Mouse (Mus musculus) neural tube, embryonic 11.5 days (tissue): Measurements from ENCODE around the gene Ube2e2. TPM values are rescaled to one million over a fixed set of nuclear protein-coding genes. Genes with fewer than 3 reads are reported as not detected.

Source experiments
- ATAC-seq: fragments of 200-750 bp; cut with Nextera tagmentation; 2 replicates; pipeline ENCODE4 v1.8.0; 2017; ENCODE audit warnings: moderate number of reproducible peaks, mild to moderate bottlenecking, moderate TSS enrichment, moderate library complexity; ENCODE audit not compliant: insufficient read depth, low FRiP score, low TSS enrichment
- DNase-seq: peaks from one replicate; pipeline ENCODE4 v3.0.0-alpha.2; 2015; ENCODE audit warnings: low spot score
- H3K27ac ChIP-seq: fragments of 300-500 bp; sonication (generic); 2 replicates; pipeline ENCODE4 v1.5.1; 2014; ENCODE audit warnings: low read depth, mild to moderate bottlenecking, low read length
- H3K27me3 ChIP-seq: fragments of 300-500 bp; sonication (generic); 2 replicates; pipeline ENCODE4 v1.6.1; 2014; ENCODE audit warnings: mild to moderate bottlenecking, low read length, mixed read lengths; ENCODE audit not compliant: control insufficient read depth, insufficient read depth
- H3K36me3 ChIP-seq: fragments of 300-500 bp; sonication (generic); 2 replicates; pipeline ENCODE4 v1.6.1; 2014; ENCODE audit warnings: mild to moderate bottlenecking, low read length, moderate library complexity, mixed read lengths; ENCODE audit not compliant: control insufficient read depth, insufficient read depth
- H3K4me1 ChIP-seq: fragments of 300-500 bp; sonication (generic); 2 replicates; pipeline ENCODE4 v1.6.1; 2014; ENCODE audit warnings: low read length, mixed read lengths; ENCODE audit not compliant: control insufficient read depth, insufficient read depth
- H3K4me2 ChIP-seq: fragments of 300-500 bp; sonication (generic); 2 replicates; pipeline ENCODE4 v1.6.1; 2014; ENCODE audit warnings: low read depth, mild to moderate bottlenecking, moderate library complexity
- H3K4me3 ChIP-seq: fragments of 300-500 bp; sonication (generic); 2 replicates; pipeline ENCODE4 v1.5.1; 2014; ENCODE audit warnings: low read depth, low read length
- H3K9ac ChIP-seq: fragments of 300-500 bp; sonication (generic); 2 replicates; pipeline ENCODE4 v1.6.1; 2014; ENCODE audit warnings: mild to moderate bottlenecking, low read length
- H3K9me3 ChIP-seq: fragments of 300-500 bp; sonication (generic); 2 replicates; pipeline ENCODE4 v1.6.1; 2016; ENCODE audit warnings: low read length; ENCODE audit not compliant: control insufficient read depth
- WGBS: fragments of 180-500 bp; shearing (Covaris S2); extraction: QIAGEN DNeasy Blood & Tissue Kit; methylation state at CpG from one replicate; pipeline ENCODE4 v1.1.7; 2014; 5-methylcytosine and 5-hydroxymethylcytosine counted together
- polyA plus RNA-seq: library from polyadenylated mRNA; unstranded; fragments of >200 nt; fragmentation: Nextera tagmentation; extraction: Ambion mirVana; gene quantifications from 2 replicates; pipeline ENCODE4 v1.2.1, GENCODE M21; 2014

Gene Ube2e2
- polyA plus RNA-seq, 1 experiment from 2014 or later, result 53.3 TPM

DNA sequence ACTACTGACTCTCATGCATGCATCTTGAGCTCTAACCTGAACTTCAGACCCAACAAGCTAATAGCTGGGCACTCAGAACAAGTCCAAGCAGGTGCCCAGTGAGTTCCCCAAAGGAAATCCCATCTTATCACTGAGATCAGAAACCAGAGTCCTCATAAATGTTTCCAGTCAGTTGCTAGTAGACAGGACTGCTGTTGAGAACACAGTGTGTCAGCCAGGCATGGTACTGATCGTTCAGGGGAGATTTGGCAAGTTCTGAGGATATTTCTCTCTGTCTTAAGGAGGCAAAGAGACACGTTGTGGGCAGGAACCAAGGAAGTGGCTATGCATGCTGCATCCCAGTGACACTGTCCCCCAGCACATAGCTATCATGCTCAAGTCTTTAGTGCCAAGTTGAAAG is 275.5 kb downstream of the Ube2e2 start:
- Histone ChIP-seq H3K4me2 (no peak overlapping the region), H3K36me3 (no peaks in the 10 kb centered on the region), H3K27ac (no peak overlapping the region), H3K9ac (no peak overlapping the region), H3K9me3 (no peaks in the 10 kb centered on the region), H3K27me3 (no peaks in the 10 kb centered on the region), H3K4me1 (no peaks in the 10 kb centered on the region), H3K4me3 (no peak overlapping the region)
- DNase-seq (no peak), ATAC-seq (no peak)
- WGBS, result 70% methylated on average over 2 of the region's 2 CpGs

DNA sequence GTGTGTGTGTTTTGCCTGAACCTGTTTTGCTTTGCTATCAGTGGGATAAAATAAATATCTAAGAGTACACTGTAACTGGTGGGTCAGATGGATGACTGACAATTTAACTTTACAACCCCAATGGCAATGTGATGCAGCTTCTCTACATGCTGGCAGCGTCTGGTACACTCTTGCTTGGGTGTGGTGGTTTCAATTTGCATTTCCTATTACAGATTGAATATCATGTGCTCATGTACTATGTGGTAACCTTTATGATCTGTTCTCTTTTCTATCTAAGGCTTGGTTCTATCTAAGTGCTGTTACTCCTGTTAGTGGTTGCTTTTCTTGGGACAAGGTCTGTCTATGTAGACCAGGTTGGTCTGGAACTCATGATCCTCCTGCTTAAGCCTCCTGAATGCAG is 292.1 kb downstream of the Ube2e2 start:
- no peak overlapping the region for H3K9ac ChIP-seq
- no peak overlapping the region for H3K4me3 ChIP-seq
- WGBS, result 55% methylated on average over 1 of the region's 1 CpGs
- no peaks in the 10 kb centered on the region for H3K4me1 ChIP-seq
- H3K36me3 ChIP-seq, result no peaks in the 10 kb centered on the region
- no peak for ATAC-seq
- H3K4me2 ChIP-seq, result no peak overlapping the region
- no peak for DNase-seq
- no peaks in the 10 kb centered on the region for H3K27me3 ChIP-seq
- H3K9me3 ChIP-seq, result no peaks in the 10 kb centered on the region
- no peak overlapping the region for H3K27ac ChIP-seq

DNA sequence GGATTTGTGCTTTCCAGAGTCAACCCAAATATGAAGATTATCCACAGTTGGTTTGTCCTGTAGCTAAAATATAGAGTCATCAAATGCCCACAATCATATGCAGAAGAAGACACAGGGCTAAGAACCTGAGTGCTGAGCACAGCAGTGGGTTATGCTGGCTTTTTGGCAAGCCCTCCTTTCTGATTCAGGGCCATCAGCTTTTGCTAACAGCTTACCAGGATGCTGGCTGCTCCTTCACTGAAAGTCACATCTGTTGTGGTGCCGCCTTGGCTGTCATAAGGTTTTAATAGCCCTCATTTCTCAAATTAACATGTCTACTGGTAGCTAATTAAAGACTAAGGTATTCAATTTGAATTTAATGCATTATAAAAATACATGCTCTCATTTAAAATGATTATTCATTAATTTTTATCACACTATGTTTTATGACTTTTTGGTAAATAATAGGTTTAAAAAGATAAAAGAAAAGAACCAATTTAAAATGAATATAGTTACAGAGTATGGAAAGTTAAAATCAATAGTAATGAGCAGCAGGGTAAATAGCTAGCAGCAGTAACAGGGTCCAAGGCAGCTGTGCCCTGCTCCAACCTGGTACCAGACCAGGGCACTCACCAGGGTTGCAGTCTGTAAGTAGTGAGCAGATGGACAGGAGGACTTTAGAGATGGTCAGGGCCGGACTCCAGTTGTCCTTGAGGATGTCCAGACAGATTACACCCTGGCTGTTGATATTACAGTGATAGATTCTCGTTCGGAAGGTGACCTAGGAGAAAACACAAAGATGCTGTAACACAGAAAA is 307.6 kb downstream of the Ube2e2 start:
- no peak for DNase-seq
- no peaks in the 10 kb centered on the region for H3K27me3 ChIP-seq
- 77% methylated on average over 4 of the region's 4 CpGs for WGBS
- no peak overlapping the region for H3K4me3 ChIP-seq
- H3K27ac ChIP-seq, result no peak overlapping the region
- H3K4me2 ChIP-seq, result no peak overlapping the region
- H3K36me3 ChIP-seq, result no peaks in the 10 kb centered on the region
- H3K9ac ChIP-seq, result no peak overlapping the region
- H3K9me3 ChIP-seq, result no peaks in the 10 kb centered on the region
- no peaks in the 10 kb centered on the region for H3K4me1 ChIP-seq
- no peak for ATAC-seq

DNA sequence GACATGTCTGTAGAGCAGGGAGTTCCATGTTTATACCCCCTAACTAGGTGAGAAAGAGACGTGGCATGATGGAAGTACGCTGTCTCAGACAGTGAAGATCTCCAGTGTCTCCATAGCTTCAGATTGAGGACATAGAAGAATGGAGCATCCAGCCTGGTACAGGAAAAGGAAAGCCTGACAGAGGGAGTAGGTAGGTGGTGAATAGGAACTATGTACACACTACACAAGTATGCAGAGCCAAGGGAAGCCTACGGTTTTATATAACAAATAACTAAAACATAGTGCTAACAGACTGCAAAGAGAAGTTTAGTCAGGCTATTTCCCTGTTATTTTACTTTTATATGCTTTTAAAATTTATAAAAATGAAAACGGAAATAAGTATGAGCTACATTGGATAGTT is 312.3 kb downstream of the Ube2e2 start:
- no peak overlapping the region for H3K27ac ChIP-seq
- 97% methylated on average over 4 of the region's 4 CpGs for WGBS
- no peak overlapping the region for H3K9ac ChIP-seq
- no peaks in the 10 kb centered on the region for H3K36me3 ChIP-seq
- H3K27me3 ChIP-seq, result no peaks in the 10 kb centered on the region
- H3K4me3 ChIP-seq, result no peak overlapping the region
- ATAC-seq (no peak), DNase-seq (no peak)
- H3K9me3 ChIP-seq, result no peaks in the 10 kb centered on the region
- no peaks in the 10 kb centered on the region for H3K4me1 ChIP-seq
- H3K4me2 ChIP-seq, result no peak overlapping the region

DNA sequence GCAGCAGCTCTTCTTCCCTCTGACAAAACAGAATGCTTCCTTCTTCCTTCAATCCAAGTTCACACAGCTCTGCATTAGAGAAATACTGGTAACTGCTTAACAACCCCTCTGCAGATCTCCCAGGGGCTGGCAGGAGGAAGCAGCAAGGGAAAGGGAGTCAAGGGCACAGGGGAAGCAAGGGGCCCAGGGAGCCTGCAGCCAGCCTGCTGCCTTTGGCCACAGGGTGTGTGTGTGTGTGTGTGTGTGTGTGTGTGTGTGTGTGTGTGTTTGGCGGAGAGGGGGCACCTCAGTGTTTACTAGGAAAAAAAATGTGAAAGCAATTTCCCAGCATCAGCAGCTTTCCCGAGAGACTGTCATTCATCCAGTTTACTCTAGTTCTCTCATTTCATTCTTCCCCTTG is 319.3 kb downstream of the Ube2e2 start:
- 79% methylated on average over 2 of the region's 2 CpGs for whole genome bisulfite sequencing
- Histone ChIP-seq H3K4me1 (peaks cover 5% of the 10 kb centered on the region; the same call in 1 of the 2 replicates), H3K27me3 (0 out of 2 replicates have a peak, but pooled peaks cover 12% of the 10 kb centered on the region), H3K4me3 (no peak overlapping the region), H3K9ac (no peak overlapping the region), H3K9me3 (no peaks in the 10 kb centered on the region), H3K36me3 (no peaks in the 10 kb centered on the region), H3K4me2 (no peak overlapping the region), H3K27ac (no peak overlapping the region)
- DNase-seq (no peak), ATAC-seq (no peak)

DNA sequence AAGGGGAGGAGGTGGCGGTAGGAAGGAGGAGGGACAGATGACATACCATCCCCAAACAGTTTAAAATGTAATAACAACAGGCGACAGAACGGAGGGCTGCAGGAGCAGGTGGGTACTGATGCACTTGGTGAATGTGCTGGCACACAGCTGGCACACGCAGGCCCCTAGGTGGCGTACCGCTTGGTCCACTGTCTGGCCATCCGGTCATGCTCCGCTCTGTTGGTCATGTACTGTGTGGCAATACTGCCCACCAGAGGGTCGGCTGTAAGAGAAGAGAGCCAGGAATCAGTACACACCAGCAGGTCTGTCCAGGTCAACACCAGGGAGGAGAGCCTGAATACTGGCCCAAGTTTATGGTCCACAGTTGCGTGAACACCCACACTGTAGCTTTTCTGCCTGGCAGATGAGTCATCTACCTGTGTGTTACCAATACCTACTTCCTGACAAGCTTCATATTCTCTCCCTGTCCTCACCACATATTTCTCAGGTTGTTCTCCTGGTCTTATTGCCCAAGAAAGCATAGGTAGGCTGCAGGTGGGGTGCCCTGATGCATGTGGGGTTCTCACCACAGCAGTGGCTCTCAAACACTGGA is 319.8 kb downstream of the Ube2e2 start:
- no peak overlapping the region for H3K4me2 ChIP-seq
- no peaks in the 10 kb centered on the region for H3K9me3 ChIP-seq
- no peak overlapping the region for H3K4me3 ChIP-seq
- ATAC-seq (peak; percentile 26; the same call in 1 of the 2 replicates), DNase-seq (peak; percentile 14)
- H3K36me3 ChIP-seq, result no peaks in the 10 kb centered on the region
- no peak overlapping the region for H3K27ac ChIP-seq
- 0 out of 2 replicates have a peak, but pooled peaks cover 12% of the 10 kb centered on the region for H3K27me3 ChIP-seq
- 78% methylated on average over 10 of the region's 10 CpGs for WGBS
- peaks cover 5% of the 10 kb centered on the region; the same call in 1 of the 2 replicates for H3K4me1 ChIP-seq
- H3K9ac ChIP-seq, result no peak overlapping the region

DNA sequence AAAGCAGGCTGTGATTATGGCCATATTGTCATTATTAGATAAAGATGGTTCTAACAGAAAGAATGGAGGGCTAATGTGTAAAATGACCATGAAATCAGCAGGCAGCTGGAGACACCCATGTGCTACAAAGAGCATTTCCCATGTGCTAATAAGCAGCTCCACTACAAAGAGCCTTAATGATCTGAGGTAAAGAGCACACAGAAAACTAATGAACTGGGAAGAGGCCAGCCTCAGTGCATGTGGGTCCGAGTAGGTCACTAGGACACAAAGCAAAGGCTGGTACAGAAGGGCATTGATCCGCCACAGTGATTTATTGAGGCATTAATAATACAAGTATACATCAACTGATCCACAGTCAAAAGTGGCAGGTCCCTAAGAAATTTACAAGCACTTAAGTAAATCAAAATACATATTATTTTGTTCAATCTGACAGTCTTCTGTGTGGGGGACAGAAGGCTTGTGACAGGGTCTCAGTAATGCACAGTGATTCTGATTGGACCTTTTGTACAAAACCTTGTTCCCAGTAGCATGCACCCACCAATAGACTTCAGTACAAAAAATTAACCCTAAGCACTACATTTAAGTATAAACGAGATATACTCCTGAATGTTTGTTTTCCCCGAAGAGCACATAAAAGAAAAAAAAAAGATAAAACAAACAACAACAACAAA is 320.6 kb downstream of the Ube2e2 start:
- no peak overlapping the region for H3K4me3 ChIP-seq
- no peak overlapping the region for H3K9ac ChIP-seq
- no peak overlapping the region for H3K4me2 ChIP-seq
- 0 out of 2 replicates have a peak overlapping the region, but pooled peaks have one; percentile 39 for H3K27ac ChIP-seq
- peaks cover 5% of the 10 kb centered on the region; the same call in 1 of the 2 replicates for H3K4me1 ChIP-seq
- ATAC-seq (peak; percentile 89), DNase-seq (peak; percentile 37)
- 44% methylated on average over 4 of the region's 4 CpGs for WGBS
- no peaks in the 10 kb centered on the region for H3K9me3 ChIP-seq
- 0 out of 2 replicates have a peak, but pooled peaks cover 12% of the 10 kb centered on the region for H3K27me3 ChIP-seq
- no peaks in the 10 kb centered on the region for H3K36me3 ChIP-seq

DNA sequence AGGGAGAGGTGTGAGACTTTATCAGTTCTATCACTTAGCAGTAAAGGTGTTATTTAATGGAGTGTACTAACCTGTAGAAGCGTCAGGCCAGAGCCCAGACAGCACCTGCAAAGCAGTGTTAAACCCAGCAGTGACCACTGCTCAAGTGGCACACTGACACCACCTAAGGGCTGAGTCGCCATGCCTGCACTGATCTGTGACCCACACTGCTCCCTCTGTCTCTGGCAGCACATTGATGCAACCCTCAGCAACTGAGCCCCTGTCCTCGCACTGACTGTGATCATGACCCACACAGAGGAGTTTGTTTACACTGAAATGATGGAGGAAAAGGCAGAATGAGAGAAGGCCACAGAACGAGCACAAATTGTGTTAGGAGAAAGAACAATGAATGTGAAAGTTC is 321.2 kb downstream of the Ube2e2 start:
- Histone ChIP-seq H3K9me3 (no peaks in the 10 kb centered on the region), H3K9ac (no peak overlapping the region), H3K4me1 (peaks cover 5% of the 10 kb centered on the region; the same call in 1 of the 2 replicates), H3K27ac (0 out of 2 replicates have a peak overlapping the region, but pooled peaks have one; percentile 39), H3K36me3 (no peaks in the 10 kb centered on the region), H3K27me3 (0 out of 2 replicates have a peak, but pooled peaks cover 12% of the 10 kb centered on the region), H3K4me3 (no peak overlapping the region), H3K4me2 (no peak overlapping the region)
- peak; percentile 35 for DNase-seq
- 37% methylated on average over 4 of the region's 4 CpGs for WGBS
- ATAC-seq, result peak; percentile 65
